Mouse (Mus musculus) hematopoietic stem cell, adult 5-6 weeks (primary cell): ENCODE results near the gene Ulk3. TPM values are rescaled to one million over a fixed set of nuclear protein-coding genes. Genes with fewer than 3 reads are reported as not detected.

Source experiments
- ATAC-seq, 2 experiments: fragments of 125-278 bp in 1 of 2; replicated peaks in 1 of 2; 2 replicates each; pipeline ENCODE4 v1.8.0; 2016 to 2017; ENCODE audit warnings: inconsistent platforms in 2 of 2, mild to moderate bottlenecking in 2 of 2, moderate number of reproducible peaks in 2 of 2, low read depth in 1 of 2, moderate TSS enrichment in 1 of 2; ENCODE audit not compliant: low FRiP score in 2 of 2, poor library complexity in 2 of 2, severe bottlenecking in 2 of 2, insufficient read depth in 1 of 2, low TSS enrichment in 1 of 2
- total RNA-seq: library from RNA; stranded (forward); fragments of 172-1452, 232-1000 nt; gene quantifications from 2 replicates; pipeline ENCODE4 v1.2.3, GENCODE M21; 2017

Gene Ulk3
- total RNA-seq, 1 experiment from 2014 or later: 2.8 TPM

- no peak for ATAC-seq
Measured at GRCm38 (mm10) chr9:57633481-57634024, 44.3 kb downstream of the Ulk3 start.

DNA sequence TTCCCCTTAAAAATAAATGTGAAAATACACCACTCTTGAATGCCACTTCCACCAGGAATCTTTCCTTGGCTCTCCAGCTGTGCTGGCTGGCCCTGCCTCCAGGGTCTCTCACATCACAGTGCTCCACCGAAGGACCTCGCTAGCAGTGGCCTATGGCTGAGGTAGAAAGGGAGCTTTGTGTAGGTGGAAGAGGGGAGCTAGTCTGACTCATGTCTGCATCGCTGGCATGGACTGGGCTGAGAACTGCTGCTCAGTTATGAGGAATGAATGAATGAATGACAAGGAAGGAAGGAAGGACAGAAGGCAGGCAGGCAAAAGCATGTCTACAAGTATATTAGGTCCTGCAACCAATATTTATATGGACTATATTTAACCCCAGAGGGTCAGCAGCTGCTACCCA, 48.0 kb downstream of the Ulk3 start:
- no peak for ATAC-seq

DNA sequence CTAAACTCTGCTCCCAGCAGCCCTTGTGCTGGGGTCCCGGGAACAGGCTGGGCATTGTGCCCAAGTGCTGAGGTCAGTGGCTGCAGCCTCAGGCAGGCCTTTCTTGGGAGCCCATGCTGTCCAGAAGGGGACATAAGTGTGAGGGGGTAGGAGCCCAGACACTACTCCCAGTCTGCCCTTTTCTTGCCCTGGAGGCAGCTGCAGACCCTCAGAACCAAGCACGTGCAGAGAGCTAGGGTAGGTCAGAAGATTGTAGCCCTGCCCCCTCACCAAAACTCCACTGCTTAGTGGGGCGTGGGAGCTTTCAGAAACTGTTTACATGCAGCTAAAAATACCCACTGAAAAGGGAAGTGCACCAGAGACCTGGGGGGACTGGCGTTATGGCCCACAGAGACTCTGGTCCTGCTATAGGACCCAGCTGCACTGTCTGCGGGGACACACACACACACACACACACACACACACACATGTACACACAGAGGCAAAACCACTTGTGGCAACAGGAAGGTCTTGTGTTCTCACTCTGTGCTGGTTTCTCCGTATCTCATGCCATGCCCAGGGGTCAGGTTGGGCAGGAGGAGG, 48.6 kb downstream of the Ulk3 start:
- peak; percentile 39 to 56 for ATAC-seq

DNA sequence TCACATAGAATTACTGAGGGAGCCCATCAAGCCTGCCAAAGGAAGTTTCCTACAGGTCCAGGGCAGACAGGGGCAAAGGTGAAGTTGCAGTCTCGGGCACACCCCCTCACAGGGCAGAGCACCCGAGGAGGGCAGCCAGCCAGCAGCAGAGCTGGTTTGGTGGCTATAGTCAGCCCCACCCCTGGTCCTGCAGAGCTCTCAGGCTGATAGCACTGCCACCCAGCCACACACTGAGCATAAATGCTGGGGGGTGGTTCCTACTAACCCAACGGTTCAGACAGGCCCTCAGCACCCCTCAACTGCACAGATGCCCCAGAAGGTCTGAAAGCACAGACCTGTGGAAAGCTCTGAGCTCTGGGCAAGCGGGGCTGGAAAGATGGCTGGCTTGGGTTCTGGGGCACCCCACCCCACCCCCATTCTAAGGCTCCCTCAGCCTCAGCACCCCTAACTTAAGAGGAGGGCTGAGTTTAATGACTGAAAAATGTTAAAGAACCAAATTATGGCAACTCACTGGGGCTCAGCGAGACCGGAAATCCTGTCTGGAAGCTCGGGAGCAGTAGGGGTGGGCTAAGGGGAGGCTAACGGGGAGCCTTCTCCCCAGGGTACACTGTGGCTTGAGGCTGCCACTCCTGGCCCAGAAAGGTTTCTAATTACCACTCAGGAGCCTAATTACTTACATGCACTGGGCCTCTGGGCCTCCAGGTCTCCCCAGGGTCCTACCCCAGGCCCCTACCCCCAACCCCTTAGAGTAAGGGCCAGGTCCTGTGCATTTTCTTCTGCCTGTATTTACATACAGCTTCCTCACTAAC, 49.6 kb downstream of the Ulk3 start:
- ATAC-seq: peak in 1 of 2 experiments; percentile 18; a peak in 1 of 4 replicates

- no peak for ATAC-seq
Measured at GRCm38 (mm10) chr9:57639661-57640328, 50.5 kb downstream of the Ulk3 start.

- peak; percentile 83 to 85 for ATAC-seq
Measured at GRCm38 (mm10) chr9:57640384-57640783, 51.1 kb downstream of the Ulk3 start.

- no peak for ATAC-seq
Measured at GRCm38 (mm10) chr9:57641022-57641421, 51.8 kb downstream of the Ulk3 start.

DNA sequence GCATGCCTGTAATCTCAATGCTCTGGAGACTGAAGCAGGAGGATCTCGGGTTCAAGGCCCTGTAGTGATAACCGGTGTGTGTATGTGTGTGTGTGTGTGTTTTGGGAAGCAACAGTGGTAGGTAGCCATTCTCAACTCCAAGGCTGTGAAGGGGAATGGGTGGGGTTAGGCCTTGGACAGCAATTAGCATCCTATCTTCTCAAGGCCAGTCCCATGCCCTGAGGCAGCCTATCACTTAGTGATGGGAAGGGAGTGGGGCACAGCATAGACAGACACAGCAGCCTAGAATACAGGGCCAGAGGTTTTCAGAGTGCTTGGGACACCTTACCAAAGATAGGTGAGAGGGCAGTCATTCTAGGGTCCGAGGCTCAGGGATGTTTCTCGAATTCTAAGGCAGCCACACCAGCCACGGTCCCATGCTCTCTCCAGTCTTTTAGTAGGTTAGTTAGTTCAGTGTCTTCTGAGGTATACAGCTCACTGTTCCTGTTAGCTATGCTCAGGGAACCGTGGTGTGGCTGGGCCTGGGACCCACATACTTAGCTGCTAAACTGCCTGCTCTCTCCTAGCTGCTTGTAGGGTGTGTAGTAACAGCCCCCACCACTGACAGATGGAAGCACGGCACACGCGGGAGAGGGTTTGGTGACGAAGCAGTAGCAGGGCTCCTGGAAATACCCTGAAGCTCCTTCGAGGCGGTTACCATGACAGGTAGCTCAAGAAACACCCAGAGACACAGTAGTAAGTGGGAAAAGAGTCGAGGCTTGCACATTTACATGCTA, 52.7 kb downstream of the Ulk3 start:
- ATAC-seq: no peak

DNA sequence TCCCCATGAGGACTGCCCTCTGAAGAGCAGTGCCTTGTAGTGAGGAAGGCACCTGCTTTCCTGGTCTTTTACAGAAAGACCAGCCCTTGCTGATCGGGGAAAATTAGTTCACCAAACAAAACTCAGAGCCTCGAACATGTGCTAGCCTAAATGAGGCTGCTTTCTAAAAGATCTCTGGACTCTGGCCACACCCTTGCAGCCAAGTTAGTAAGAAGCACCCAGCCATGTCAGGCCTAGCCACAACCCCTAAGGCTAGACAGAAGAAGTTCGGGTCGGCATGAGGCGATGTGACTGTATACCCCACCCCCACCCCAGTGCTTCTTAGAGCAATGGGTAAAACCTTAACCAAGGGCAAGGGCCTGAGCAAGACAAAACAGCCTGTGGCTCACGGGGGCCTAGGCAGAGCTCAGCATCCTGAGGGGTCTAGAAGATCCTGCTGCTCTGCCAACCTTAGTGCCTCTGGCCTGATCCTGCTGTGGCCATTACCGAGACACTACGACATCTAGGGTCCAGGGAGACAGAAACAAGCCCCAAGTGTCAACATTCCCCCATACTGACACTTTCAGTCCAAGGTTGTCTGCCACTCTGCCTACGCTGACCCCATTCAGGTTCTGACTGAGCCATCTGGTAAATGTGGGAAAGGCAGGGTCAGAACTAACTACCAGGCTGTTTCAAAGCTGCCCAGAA, 54.1 kb downstream of the Ulk3 start:
- no peak for ATAC-seq

GRCm38 (mm10) chr9:57643856-57644180, 54.6 kb downstream of the Ulk3 start:
- ATAC-seq: peak; percentile 9; a peak in 1 of 4 replicates

DNA sequence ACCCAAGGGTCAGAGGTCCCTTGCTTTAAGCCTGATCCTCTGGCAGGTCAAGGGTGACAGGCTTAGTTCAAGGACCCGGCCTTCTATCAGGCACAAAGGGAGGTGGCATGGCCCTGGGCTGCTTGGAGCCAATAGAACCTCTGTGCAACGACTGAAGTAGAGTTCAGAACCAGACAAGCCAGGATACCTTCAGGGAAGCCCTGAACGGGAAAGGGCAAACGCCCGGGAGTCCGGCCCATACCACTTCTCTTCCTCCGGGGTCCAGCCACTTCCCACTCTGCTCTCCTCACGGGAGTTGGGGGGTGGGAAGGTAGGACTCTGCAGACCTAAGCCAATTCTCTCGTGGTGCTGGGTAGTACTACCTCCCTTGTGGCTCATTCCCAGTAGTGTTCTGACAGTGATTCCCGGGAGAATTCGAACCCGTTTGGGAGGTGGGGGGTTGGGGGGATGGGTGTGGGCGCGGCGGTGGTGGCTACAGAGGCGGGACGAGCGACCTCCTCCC, 55.2 kb downstream of the Ulk3 start:
- no peak for ATAC-seq

- peak; percentile 25 to 41; a peak in 2 of 4 replicates for ATAC-seq
Measured at GRCm38 (mm10) chr9:57644944-57645893, 56.0 kb downstream of the Ulk3 start.

Other genes starting within 250 kb of the Ulk3 start
- 29.9 and 37.0 TPM in 2 replicates for gene Ppcdc, start 149.3 kb upstream of the Ulk3 start, total RNA-seq
- 0.10 TPM in 1 of 2 replicates, not detected in the other for gene Scamp5, start 121.4 kb upstream of the Ulk3 start, total RNA-seq
- gene Rpp25, start 85.4 kb upstream of the Ulk3 start, total RNA-seq: not detected in 2 replicates
- 54.6 and 80.4 TPM in 2 replicates for gene Cox5a, start 68.2 kb upstream of the Ulk3 start, total RNA-seq
- gene Fam219b, start 51.9 kb upstream of the Ulk3 start, total RNA-seq: 16.7 and 18.6 TPM in 2 replicates
- gene Mpi, start 36.7 kb upstream of the Ulk3 start, total RNA-seq: 9.9 and 11.2 TPM in 2 replicates
- 15.3 and 25.0 TPM in 2 replicates for gene Scamp2, start 28.5 kb upstream of the Ulk3 start, total RNA-seq
- gene Cplx3, start 16.8 kb downstream of the Ulk3 start, total RNA-seq: 0.15 TPM in 1 of 2 replicates, not detected in the other
- gene Lman1l, start 31.3 kb downstream of the Ulk3 start, total RNA-seq: not detected in 2 replicates
- 166 and 212 TPM in 2 replicates for gene Csk, start 64.2 kb downstream of the Ulk3 start, total RNA-seq
- not detected in 2 replicates for gene Cyp1a2, start 94.3 kb downstream of the Ulk3 start, total RNA-seq
- gene Cyp1a1, start 98.5 kb downstream of the Ulk3 start, total RNA-seq: not detected in 2 replicates
- gene Edc3, start 119.1 kb downstream of the Ulk3 start, total RNA-seq: 5.4 and 8.0 TPM in 2 replicates
- 73.3 and 89.1 TPM in 2 replicates for gene Clk3, start 176.4 kb downstream of the Ulk3 start, total RNA-seq
- 4.6 and 8.6 TPM in 2 replicates for gene Arid3b, start 247.3 kb downstream of the Ulk3 start, total RNA-seq